Mouse (Mus musculus) hindbrain, embryonic 12.5 days (tissue): ENCODE measurements around the gene Ptov1. TPM values are rescaled to one million over a fixed set of nuclear protein-coding genes. Genes with fewer than 3 reads are reported as not detected.
A peak's percentile ranks its signal among the peaks of the same experiment; 100 is the strongest.

Experiments
- ATAC-seq: fragments of 200-750 bp; cut with Nextera tagmentation; 2 replicates; pipeline ENCODE4 v1.8.0; 2017; ENCODE audit warnings: moderate TSS enrichment; ENCODE audit not compliant: low FRiP score
- H3K27ac ChIP-seq: fragments of 300-500 bp; sonication (generic); 2 replicates; pipeline ENCODE4 v1.5.1; 2016; ENCODE audit warnings: mild to moderate bottlenecking
- H3K27me3 ChIP-seq: fragments of 300-500 bp; sonication (generic); 2 replicates; pipeline ENCODE4 v1.6.1; 2016; ENCODE audit warnings: mild to moderate bottlenecking
- H3K36me3 ChIP-seq: fragments of 300-500 bp; sonication (generic); 2 replicates; pipeline ENCODE4 v1.6.1; 2016; ENCODE audit warnings: mild to moderate bottlenecking
- H3K4me1 ChIP-seq: fragments of 300-500 bp; sonication (generic); 2 replicates; pipeline ENCODE4 v1.6.1; 2016
- H3K4me2 ChIP-seq: fragments of 300-500 bp; sonication (generic); replicated peaks from 2 replicates; pipeline ENCODE4 v1.6.1; 2016; ENCODE audit warnings: mild to moderate bottlenecking
- H3K4me3 ChIP-seq: fragments of 300-500 bp; sonication (generic); 2 replicates; pipeline ENCODE4 v1.5.1; 2016; ENCODE audit warnings: mild to moderate bottlenecking
- H3K9ac ChIP-seq: fragments of 300-500 bp; sonication (generic); 2 replicates; pipeline ENCODE4 v1.6.1; 2016; ENCODE audit warnings: mild to moderate bottlenecking, moderate library complexity
- H3K9me3 ChIP-seq: fragments of 300-500 bp; sonication (generic); replicated peaks from 2 replicates; pipeline ENCODE4 v1.6.1; 2016; ENCODE audit warnings: mild to moderate bottlenecking
- WGBS: fragments of 180-500 bp; shearing (Covaris S2); methylation state at CpG from one replicate; pipeline ENCODE4 v1.1.7; 2016; 5-methylcytosine and 5-hydroxymethylcytosine counted together
- polyA plus RNA-seq: library from polyadenylated mRNA; unstranded; fragments of >200 nt; fragmentation: Nextera tagmentation; extraction: Ambion mirVana; gene quantifications from 2 replicates; pipeline ENCODE4 v1.2.1, GENCODE M21; 2016

The Ptov1 gene
- 606 and 662 TPM in 2 replicates for polyA plus RNA-seq

GRCm38 (mm10) chr7:44869697-44870528 lies at the start of gene Ptov1:
Ptov1 (minus strand) TSS chr7:44869788.
- peak; percentile 95 for ATAC-seq
- Histone ChIP-seq H3K4me1 (peaks cover 48% of the 10 kb centered on the region), H3K9me3 (no peaks in the 10 kb centered on the region), H3K27me3 (no peaks in the 10 kb centered on the region), H3K4me2 (peak within 1 kb of the TSS; percentile 98), H3K36me3 (peaks cover 21% of the 10 kb centered on the region), H3K4me3 (peak within 1 kb of the TSS; percentile 97), H3K27ac (peak within 1 kb of the TSS; percentile 100), H3K9ac (peak within 1 kb of the TSS; percentile 99)
- WGBS = 12% methylated on average over 29 of the region's 29 CpGs

GRCm38 (mm10) chr7:44919127-44919526 lies 49.5 kb upstream of the Ptov1 start:
- WGBS = 93% methylated on average over 5 of the region's 5 CpGs
- no peak for ATAC-seq
- Histone ChIP-seq H3K27ac (no peak overlapping the region), H3K36me3 (peaks cover 56% of the 10 kb centered on the region), H3K4me1 (no peaks in the 10 kb centered on the region), H3K4me2 (no peak overlapping the region), H3K4me3 (no peak overlapping the region), H3K9me3 (no peaks in the 10 kb centered on the region), H3K27me3 (no peaks in the 10 kb centered on the region), H3K9ac (no peak overlapping the region)

GRCm38 (mm10) chr7:44918219-44918618 lies 48.6 kb upstream of the Ptov1 start:
- WGBS = 86% methylated on average over 3 of the region's 3 CpGs
- Histone ChIP-seq H3K9me3 (no peaks in the 10 kb centered on the region), H3K4me3 (no peak overlapping the region), H3K27ac (no peak overlapping the region), H3K4me2 (no peak overlapping the region), H3K4me1 (no peaks in the 10 kb centered on the region), H3K36me3 (peaks cover 56% of the 10 kb centered on the region), H3K27me3 (no peaks in the 10 kb centered on the region), H3K9ac (no peak overlapping the region)
- no peak for ATAC-seq

- Histone ChIP-seq H3K4me1 (no peaks in the 10 kb centered on the region), H3K27me3 (no peaks in the 10 kb centered on the region), H3K4me3 (no peak overlapping the region), H3K27ac (no peak overlapping the region), H3K9me3 (no peaks in the 10 kb centered on the region), H3K36me3 (peaks cover 52% of the 10 kb centered on the region), H3K9ac (no peak overlapping the region), H3K4me2 (no peak overlapping the region)
- no peak for ATAC-seq
- WGBS = 92% methylated on average over 4 of the region's 4 CpGs
These were observed 47.3 kb upstream of the Ptov1 start for GRCm38 (mm10) chr7:44916881-44917280.

DNA sequence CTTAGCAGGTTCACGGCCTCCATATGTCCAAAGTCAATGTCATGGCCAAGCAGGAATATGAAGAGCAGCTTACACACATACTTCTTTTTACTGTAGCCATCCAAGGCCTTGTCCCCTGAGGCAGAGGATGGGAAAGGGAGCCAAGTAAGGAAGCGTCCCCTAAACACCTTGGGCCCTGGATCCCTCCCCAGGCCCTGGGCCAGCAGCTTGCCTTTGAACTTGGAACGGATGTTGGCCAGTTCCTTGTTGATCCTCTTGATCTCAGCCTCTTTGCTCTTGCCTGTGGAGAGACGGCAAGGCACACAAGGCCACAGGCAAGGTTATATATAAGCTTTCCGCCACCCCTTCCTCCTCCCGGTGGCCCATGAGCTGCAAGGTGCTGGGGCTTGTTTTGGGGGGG lies 46.6 kb upstream of the Ptov1 start:
- 93% methylated on average over 6 of the region's 6 CpGs for WGBS
- Histone ChIP-seq H3K36me3 (peaks cover 53% of the 10 kb centered on the region), H3K4me2 (no peak overlapping the region), H3K27ac (no peak overlapping the region), H3K4me3 (no peak overlapping the region), H3K4me1 (no peaks in the 10 kb centered on the region), H3K9ac (no peak overlapping the region), H3K27me3 (no peaks in the 10 kb centered on the region), H3K9me3 (no peaks in the 10 kb centered on the region)
- ATAC-seq = no peak

GRCm38 (mm10) chr7:44915314-44915713 lies 45.7 kb upstream of the Ptov1 start:
- no peaks in the 10 kb centered on the region for H3K9me3 ChIP-seq
- 93% methylated on average over 9 of the region's 9 CpGs for WGBS
- H3K9ac ChIP-seq = no peak overlapping the region
- no peak overlapping the region for H3K4me3 ChIP-seq
- no peak for ATAC-seq
- peaks cover 57% of the 10 kb centered on the region for H3K36me3 ChIP-seq
- no peak overlapping the region for H3K27ac ChIP-seq
- no peak overlapping the region for H3K4me2 ChIP-seq
- H3K27me3 ChIP-seq = no peaks in the 10 kb centered on the region
- H3K4me1 ChIP-seq = no peaks in the 10 kb centered on the region

GRCm38 (mm10) chr7:44914396-44914795 lies 44.8 kb upstream of the Ptov1 start:
- WGBS = 98% methylated on average over 2 of the region's 2 CpGs
- Histone ChIP-seq H3K27me3 (no peaks in the 10 kb centered on the region), H3K27ac (no peak overlapping the region), H3K9ac (no peak overlapping the region), H3K4me2 (no peak overlapping the region), H3K9me3 (no peaks in the 10 kb centered on the region), H3K4me1 (no peaks in the 10 kb centered on the region), H3K4me3 (no peak overlapping the region), H3K36me3 (peaks cover 58% of the 10 kb centered on the region)
- no peak for ATAC-seq

DNA sequence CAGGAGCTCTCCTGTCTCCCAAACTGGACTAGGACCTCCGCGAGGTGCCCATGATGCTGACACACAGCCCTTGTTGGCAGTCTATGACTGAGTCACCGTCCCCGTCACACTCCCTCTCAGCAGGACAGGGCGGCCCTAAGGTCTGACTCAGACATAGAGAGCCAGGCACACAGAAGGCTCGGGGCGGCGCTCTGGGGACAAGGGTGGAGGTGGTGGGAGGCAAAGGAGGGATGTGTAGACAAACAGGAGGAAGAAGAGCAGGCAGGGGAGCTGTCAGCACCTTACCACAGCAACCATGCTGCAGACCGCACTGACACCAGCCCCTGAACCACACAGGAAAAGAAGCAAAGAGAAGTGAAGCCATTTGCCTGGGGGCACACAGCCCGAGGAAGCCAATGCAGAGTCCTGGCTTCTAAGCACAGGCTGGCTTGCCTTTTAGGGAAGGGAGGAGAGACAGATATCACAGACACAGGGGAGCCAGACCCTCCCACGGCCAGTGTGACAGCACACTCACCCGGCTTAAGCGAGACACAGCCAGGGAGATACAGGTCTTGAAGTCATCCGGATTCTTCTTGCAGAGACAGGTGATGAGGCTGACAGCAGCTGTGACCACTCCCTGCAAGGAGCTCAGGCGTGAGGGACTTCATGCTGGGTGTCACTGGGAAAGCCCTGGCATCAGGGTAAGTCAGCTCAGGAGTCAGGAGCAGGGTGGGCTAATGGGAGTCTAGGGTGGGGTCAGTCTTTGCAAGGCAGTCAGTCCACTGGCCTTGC lies 39.3 kb upstream of the Ptov1 start:
- H3K36me3 ChIP-seq = peaks cover 91% of the 10 kb centered on the region
- no peak overlapping the region for H3K4me3 ChIP-seq
- H3K9ac ChIP-seq = no peak overlapping the region
- H3K27ac ChIP-seq = no peak overlapping the region
- ATAC-seq = no peak
- H3K9me3 ChIP-seq = no peaks in the 10 kb centered on the region
- no peaks in the 10 kb centered on the region for H3K4me1 ChIP-seq
- no peaks in the 10 kb centered on the region for H3K27me3 ChIP-seq
- WGBS = 92% methylated on average over 15 of the region's 15 CpGs
- no peak overlapping the region for H3K4me2 ChIP-seq

DNA sequence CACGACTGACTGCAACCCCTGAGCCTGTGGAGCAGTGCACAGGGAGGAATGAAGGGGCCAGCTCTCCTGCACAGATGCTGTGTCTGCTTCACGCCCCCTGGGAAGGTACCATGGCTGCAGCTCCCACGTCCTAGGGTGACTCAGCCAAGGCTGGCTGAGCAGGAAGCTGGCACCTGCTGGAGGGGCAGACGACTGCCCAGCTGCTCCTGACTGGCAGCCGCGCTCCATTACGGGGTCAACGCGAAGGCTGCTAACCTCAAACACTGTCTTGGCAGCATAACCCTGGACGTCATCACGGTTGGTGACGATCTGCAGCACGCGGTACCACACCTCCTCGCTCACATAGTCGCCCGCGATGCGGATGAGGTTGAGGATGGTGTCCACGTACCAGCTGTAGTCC lies 35.8 kb upstream of the Ptov1 start:
- Histone ChIP-seq H3K9ac (peak overlapping the region; percentile 14; the same call in 1 of the 2 replicates), H3K27ac (no peak overlapping the region), H3K36me3 (peaks cover 94% of the 10 kb centered on the region), H3K9me3 (no peaks in the 10 kb centered on the region), H3K4me2 (no peak overlapping the region), H3K4me1 (peaks cover 13% of the 10 kb centered on the region), H3K27me3 (no peaks in the 10 kb centered on the region), H3K4me3 (no peak overlapping the region)
- no peak for ATAC-seq
- 93% methylated on average over 20 of the region's 20 CpGs for WGBS

DNA sequence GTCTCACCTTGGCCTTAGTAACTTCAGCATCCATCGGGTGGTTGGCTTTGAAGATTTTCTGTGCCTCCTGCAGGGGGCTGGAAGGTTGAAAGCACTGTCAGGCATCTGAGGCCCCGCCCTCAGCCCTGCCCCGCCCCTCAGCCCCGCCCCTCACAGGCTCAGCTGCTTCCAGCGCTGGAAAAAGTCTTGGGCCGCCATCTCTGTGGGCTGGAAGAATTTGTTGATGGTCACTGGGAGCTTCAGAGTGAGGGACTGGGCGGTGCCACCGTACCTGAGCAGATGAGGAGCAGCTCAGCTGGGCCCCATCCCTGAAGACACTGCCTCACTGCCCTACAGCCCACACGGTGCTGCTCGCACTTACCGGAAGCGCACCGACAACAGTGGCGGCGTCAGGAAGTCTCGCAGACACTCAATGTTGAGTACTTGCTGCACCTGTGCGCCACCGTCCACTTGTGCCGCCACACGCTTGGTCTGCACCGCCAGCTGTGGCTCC lies 31.7 kb upstream of the Ptov1 start:
- 0 out of 2 replicates have a peak, but pooled peaks cover 3% of the 10 kb centered on the region for H3K27me3 ChIP-seq
- peak overlapping the region; percentile 41 for H3K4me2 ChIP-seq
- H3K36me3 ChIP-seq = peaks cover 75% of the 10 kb centered on the region
- peak overlapping the region; percentile 62; the same call in 1 of the 2 replicates for H3K27ac ChIP-seq
- peak overlapping the region; percentile 44; the same call in 1 of the 2 replicates for H3K9ac ChIP-seq
- ATAC-seq = 0 out of 2 replicates have a peak, but pooled peaks have one; percentile 21
- 19% methylated on average over 21 of the region's 21 CpGs for WGBS
- no peaks in the 10 kb centered on the region for H3K9me3 ChIP-seq
- peaks cover 37% of the 10 kb centered on the region for H3K4me1 ChIP-seq
- peak overlapping the region; percentile 15 for H3K4me3 ChIP-seq

DNA sequence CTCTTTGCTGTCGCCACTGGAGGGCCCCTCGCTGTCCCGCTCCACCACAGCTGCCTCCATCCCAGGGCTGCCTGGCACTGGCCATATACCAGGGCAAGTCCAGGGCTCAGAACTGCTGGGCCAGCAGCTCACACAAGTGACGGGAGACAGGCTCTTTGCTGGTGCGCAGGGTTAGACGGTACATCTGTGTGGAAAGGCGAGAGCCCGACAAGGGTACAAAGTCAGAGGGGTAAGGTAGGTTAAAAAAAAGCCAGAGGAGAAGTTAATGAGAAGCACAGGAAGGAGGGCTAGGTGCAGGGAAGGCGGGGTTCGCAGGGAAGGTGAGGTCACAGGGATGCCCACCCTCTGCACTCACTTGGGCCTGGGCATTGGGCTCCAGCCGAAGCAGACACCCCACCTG lies 31.0 kb upstream of the Ptov1 start:
- WGBS = 83% methylated on average over 11 of the region's 11 CpGs
- Histone ChIP-seq H3K4me3 (no peak overlapping the region), H3K9me3 (no peaks in the 10 kb centered on the region), H3K4me2 (no peak overlapping the region; the same call in 1 of the 2 replicates), H3K9ac (0 out of 2 replicates have a peak overlapping the region, but pooled peaks have one; percentile 32), H3K27me3 (0 out of 2 replicates have a peak, but pooled peaks cover 3% of the 10 kb centered on the region), H3K36me3 (peaks cover 69% of the 10 kb centered on the region), H3K4me1 (peaks cover 38% of the 10 kb centered on the region), H3K27ac (no peak overlapping the region; the same call in 1 of the 2 replicates)
- no peak for ATAC-seq

GRCm38 (mm10) chr7:44898607-44899006 lies 29.0 kb upstream of the Ptov1 start:
- no peak overlapping the region for H3K9ac ChIP-seq
- no peak for ATAC-seq
- H3K4me2 ChIP-seq = no peak overlapping the region; the same call in 1 of the 2 replicates
- no peaks in the 10 kb centered on the region for H3K9me3 ChIP-seq
- H3K4me1 ChIP-seq = peaks cover 49% of the 10 kb centered on the region
- 0 out of 2 replicates have a peak, but pooled peaks cover 3% of the 10 kb centered on the region for H3K27me3 ChIP-seq
- peak overlapping the region; percentile 7; the same call in 1 of the 2 replicates for H3K27ac ChIP-seq
- peaks cover 48% of the 10 kb centered on the region for H3K36me3 ChIP-seq
- WGBS = 30% methylated on average over 19 of the region's 19 CpGs
- 0 out of 2 replicates have a peak overlapping the region, but pooled peaks have one; percentile 6 for H3K4me3 ChIP-seq
